Mouse (Mus musculus): Measurements from ENCODE around the gene Sgms2.

- TF ChIP-seq TCF12 (IDR thresholded peaks at IDR 0.05; ENCODE audit: insufficient read depth, poor library complexity, severe bottlenecking) = no peak
- no peak for TF ChIP-seq TCF3 (IDR thresholded peaks at IDR 0.05; ENCODE audit: insufficient read length, low read depth)
- no peak for TF ChIP-seq POLR2A (IDR thresholded peaks at IDR 0.05; ENCODE audit: insufficient read length, low read depth)
These were observed 25.5 kb downstream of the Sgms2 start for GRCm38 (mm10) chr3:131465536-131466260.
